Mouse (Mus musculus) MEL (cell line): ENCODE measurements around the gene Spns2. TPM values are rescaled to one million over a fixed set of nuclear protein-coding genes. Genes with fewer than 3 reads are reported as not detected.

Source experiments
- DNase-seq: peaks from one replicate; pipeline ENCODE4 v3.0.0; 2011; ENCODE audit warnings: low read depth, low spot score
- H3K27ac ChIP-seq: 2 replicates; pipeline ENCODE4 v1.5.1; 2012; ENCODE audit warnings: low read depth, mild to moderate bottlenecking, control low read depth, low read length, moderate library complexity; ENCODE audit not compliant: control insufficient read depth
- H3K27me3 ChIP-seq, 2 experiments: fragments of 150-350 bp in 1 of 2; sonication (generic) in 1 of 2; 2 replicates each; pipeline ENCODE4 v1.6.1; 2012; ENCODE audit warnings: low read length in 2 of 2, mild to moderate bottlenecking in 2 of 2, improper control_type of control experiment in 1 of 2, moderate library complexity in 1 of 2; ENCODE audit not compliant: insufficient read depth in 2 of 2, control insufficient read depth in 1 of 2
- H3K36me3 ChIP-seq, 2 experiments: 2 replicates each; pipeline ENCODE4 v1.6.1; 2012 to 2014; ENCODE audit warnings: low read length in 2 of 2, improper control_type of control experiment in 1 of 2, inconsistent platforms in 1 of 2, mild to moderate bottlenecking in 1 of 2; ENCODE audit not compliant: insufficient read depth in 2 of 2, control insufficient read depth in 1 of 2
- H3K4me1 ChIP-seq, 2 experiments: fragments of 150-350 bp in 1 of 2; sonication (generic) in 1 of 2; 2 replicates each; pipeline ENCODE4 v1.6.1; 2012; ENCODE audit warnings: low read length in 2 of 2, improper control_type of control experiment in 1 of 2, mild to moderate bottlenecking in 1 of 2; ENCODE audit not compliant: insufficient read depth in 2 of 2, control insufficient read depth in 1 of 2
- H3K4me3 ChIP-seq, 2 experiments: fragments of 150-350 bp in 1 of 2; sonication (generic) in 1 of 2; 2 replicates each; pipeline ENCODE4 v1.5.1; 2012; ENCODE audit warnings: low read depth in 2 of 2, low read length in 2 of 2, mild to moderate bottlenecking in 2 of 2, moderate library complexity in 2 of 2, control low read depth in 1 of 2, improper control_type of control experiment in 1 of 2; ENCODE audit not compliant: control insufficient read depth in 1 of 2, insufficient read depth in 1 of 2
- H3K79me2 ChIP-seq: 2 replicates; pipeline ENCODE4 v1.6.1; 2012; ENCODE audit warnings: mild to moderate bottlenecking, low read length, moderate library complexity; ENCODE audit not compliant: control insufficient read depth, poor library complexity, insufficient read depth
- H3K9ac ChIP-seq: 2 replicates; pipeline ENCODE4 v1.6.1; 2012; ENCODE audit warnings: low read depth, mild to moderate bottlenecking, control low read depth, low read length, moderate library complexity; ENCODE audit not compliant: control insufficient read depth, poor library complexity, severe bottlenecking
- H3K9me3 ChIP-seq: fragments of 150-350 bp; sonication (generic); replicated peaks from 2 replicates; pipeline ENCODE4 v1.6.1; 2012; ENCODE audit warnings: mild to moderate bottlenecking, low read length, improper control_type of control experiment, moderate library complexity; ENCODE audit not compliant: insufficient read depth
- BHLHE40 ChIP-seq: IDR thresholded peaks from 2 replicates; pipeline ENCODE4 v1.6.1; 2012; ENCODE audit warnings: low read depth, mild to moderate bottlenecking, inconsistent platforms, low read length, improper control_type of control experiment, borderline replicate concordance
- EP300 ChIP-seq, 2 experiments: IDR thresholded peaks; 2 replicates each; pipeline ENCODE4 v1.6.1; 2011; ENCODE audit warnings: improper control_type of control experiment in 2 of 2, low read length in 2 of 2, low read depth in 1 of 2, mild to moderate bottlenecking in 1 of 2
- GABPA ChIP-seq: IDR thresholded peaks from 2 replicates; pipeline ENCODE4 v1.6.1; 2012; ENCODE audit warnings: low read depth, mild to moderate bottlenecking, inconsistent platforms, low read length, improper control_type of control experiment, moderate library complexity
- JUND ChIP-seq: IDR thresholded peaks from 2 replicates; pipeline ENCODE4 v1.6.1; 2011; ENCODE audit warnings: low read depth, mild to moderate bottlenecking, improper control_type of control experiment, low read length
- KAT2A ChIP-seq: conservative IDR thresholded peaks from 2 replicates; pipeline ENCODE4 v1.6.1; 2012; ENCODE audit warnings: low read depth, low read length, improper control_type of control experiment, inconsistent platforms
- MAX ChIP-seq: IDR thresholded peaks from 2 replicates; pipeline ENCODE4 v1.6.1; 2011; ENCODE audit warnings: low read length, improper control_type of control experiment
- MAZ ChIP-seq: IDR thresholded peaks from 2 replicates; pipeline ENCODE4 v1.6.1; 2012; ENCODE audit warnings: low read depth, mild to moderate bottlenecking, inconsistent platforms, low read length, improper control_type of control experiment
- MYC ChIP-seq: IDR thresholded peaks from 2 replicates; pipeline ENCODE4 v1.6.1; 2011; ENCODE audit warnings: low read depth, mild to moderate bottlenecking, low read length, improper control_type of control experiment, moderate library complexity
- NELFE ChIP-seq: IDR thresholded peaks from 2 replicates; pipeline ENCODE4 v1.6.1; 2011; ENCODE audit warnings: low read depth, low read length, improper control_type of control experiment
- NRF1 ChIP-seq: IDR thresholded peaks from 2 replicates; pipeline ENCODE4 v1.6.1; 2014; ENCODE audit warnings: low read depth, mild to moderate bottlenecking, inconsistent platforms, low read length, improper control_type of control experiment, moderate library complexity; ENCODE audit not compliant: poor library complexity, insufficient read depth, severe bottlenecking
- POLR2AphosphoS5 ChIP-seq: IDR thresholded peaks from 2 replicates; pipeline ENCODE4 v1.6.1; 2012; ENCODE audit warnings: low read depth, borderline replicate concordance, mild to moderate bottlenecking, inconsistent platforms, low read length, moderate library complexity, mixed read lengths
- RAD21 ChIP-seq: IDR thresholded peaks from 2 replicates; pipeline ENCODE4 v1.6.1; 2011; ENCODE audit warnings: mild to moderate bottlenecking, low read depth, low read length, improper control_type of control experiment
- SMC3 ChIP-seq: IDR thresholded peaks from 2 replicates; pipeline ENCODE4 v1.6.1; 2011; ENCODE audit warnings: low read depth, low read length, improper control_type of control experiment
- TCF12 ChIP-seq: IDR thresholded peaks from 2 replicates; pipeline ENCODE4 v1.6.1; 2014; ENCODE audit warnings: low read depth, mild to moderate bottlenecking, inconsistent platforms, low read length, improper control_type of control experiment, moderate library complexity
- ZC3H11A ChIP-seq: IDR thresholded peaks from 2 replicates; pipeline ENCODE4 v1.6.1; 2012; ENCODE audit warnings: low read depth, mild to moderate bottlenecking, inconsistent platforms, low read length, improper control_type of control experiment
- ZKSCAN1 ChIP-seq: IDR thresholded peaks from 2 replicates; pipeline ENCODE4 v1.6.1; 2012; ENCODE audit warnings: low read depth, mild to moderate bottlenecking, inconsistent platforms, low read length, improper control_type of control experiment, moderate library complexity
- ZNF384 ChIP-seq: IDR thresholded peaks from 2 replicates; pipeline ENCODE4 v1.6.1; 2012; ENCODE audit warnings: low read depth, mild to moderate bottlenecking, inconsistent platforms, low read length, improper control_type of control experiment
- polyA plus RNA-seq, 2 experiments: library from polyadenylated mRNA; stranded (reverse) in 1 of 2; unstranded in 1 of 2; fragments of >175 nt in 1 of 2; fragments of >200 nt in 1 of 2; gene quantifications; 2 replicates each; pipeline versions ENCODE4 v1.2.1 to v1.2.4; 2012; ENCODE audit warnings: low replicate concordance in 2 of 2, low read depth in 1 of 2; ENCODE audit not compliant: insufficient read length in 2 of 2, insufficient read depth in 1 of 2, missing spikeins in 1 of 2
- total RNA-seq: library from RNA; depleted of rRNA; stranded (reverse); fragments of 300-350 nt; gene quantifications from 2 replicates; pipeline ENCODE4 v1.2.3, GENCODE M21; 2012; rRNA removed

The Spns2 gene
- total and polyA plus RNA-seq, 3 experiments: 0.58 to 3.0 TPM; not detected in 1

GRCm38 (mm10) chr11:72402969-72403368 is 86.7 kb downstream of the Spns2 start:
- no peak for TF ChIP-seq MYC
- TF ChIP-seq GABPA: no peak
- TF ChIP-seq JUND: no peak
- TF ChIP-seq MAZ: no peak
- Histone ChIP-seq H3K36me3 (peaks cover 0 to 10% of the 10 kb centered on the region in 2 experiments; a peak in 2 of 4 replicates), H3K4me3 (no peak overlapping the region), H3K27ac (no peak overlapping the region), H3K79me2 (no peaks in the 10 kb centered on the region), H3K4me1 (peaks cover 5 to 13% of the 10 kb centered on the region in 2 experiments; a peak in 3 of 4 replicates), H3K27me3 (no peaks in the 10 kb centered on the region), H3K9ac (no peak overlapping the region), H3K9me3 (no peaks in the 10 kb centered on the region)
- DNase-seq: no peak

DNA sequence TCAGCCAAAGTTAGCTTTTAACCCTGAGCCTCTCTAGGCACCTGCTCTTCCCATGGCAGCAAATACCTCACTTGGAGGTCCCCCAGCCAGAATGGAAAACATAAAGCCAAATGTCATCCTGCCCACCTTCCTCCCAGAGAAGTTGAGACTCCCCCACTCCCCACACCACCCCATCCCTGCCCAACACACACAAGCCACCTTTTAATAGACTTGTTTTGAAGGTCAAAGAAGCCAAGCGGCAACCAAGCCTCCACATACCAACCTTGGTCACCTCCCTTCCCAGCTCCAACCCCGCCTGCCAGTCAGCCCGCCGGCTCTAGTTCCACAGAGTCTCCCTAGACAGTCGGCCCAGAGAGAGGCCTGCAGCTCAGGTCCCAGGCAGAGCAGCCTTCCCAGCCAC is 87.7 kb downstream of the Spns2 start:
- H3K4me1 ChIP-seq: peaks cover 0 to 3% of the 10 kb centered on the region in 2 experiments; a peak in 2 of 4 replicates
- DNase-seq: no peak
- H3K27ac ChIP-seq: no peak overlapping the region
- peaks cover 0 to 2% of the 10 kb centered on the region in 2 experiments; a peak in 1 of 4 replicates for H3K36me3 ChIP-seq
- H3K79me2 ChIP-seq: no peaks in the 10 kb centered on the region
- H3K27me3 ChIP-seq: no peaks in the 10 kb centered on the region
- H3K9ac ChIP-seq: no peak overlapping the region
- no peaks in the 10 kb centered on the region for H3K9me3 ChIP-seq
- TF ChIP-seq POLR2AphosphoS5 (no peak), NRF1 (no peak), BHLHE40 (no peak), SMC3 (no peak), JUND (no peak), EP300 (IDR thresholded peaks at IDR 0.05; ENCODE audit: low read depth in 1 of 2, low read length in 2 of 2) (no peak), ZC3H11A (no peak), MAX (no peak), RAD21 (no peak), TCF12 (no peak), ZKSCAN1 (no peak), MYC (no peak), KAT2A (no peak), NELFE (no peak), ZNF384 (no peak)
- no peak overlapping the region for H3K4me3 ChIP-seq

Other genes with a start within 250 kb of the Spns2 start
- gene Slc13a5, start 222.7 kb downstream of the Spns2 start, total RNA-seq: not detected in 2 replicates
- gene Slc13a5, start 222.7 kb downstream of the Spns2 start, polyA plus RNA-seq: not detected
- gene Xaf1, start 188.3 kb downstream of the Spns2 start, total RNA-seq: 0.56 and 1.0 TPM in 2 replicates
- 1 to 10 TPM in 1 of 2 experiments, not detected in 1; 1.8 TPM for gene Xaf1, start 188.3 kb downstream of the Spns2 start, polyA plus RNA-seq
- not detected in 2 replicates for gene Fbxo39, start 175.5 kb downstream of the Spns2 start, total RNA-seq
- gene Fbxo39, start 175.5 kb downstream of the Spns2 start, polyA plus RNA-seq: not detected
- not detected in 2 replicates for gene Tekt1, start 127.5 kb downstream of the Spns2 start, total RNA-seq
- not detected for gene Tekt1, start 127.5 kb downstream of the Spns2 start, polyA plus RNA-seq
- gene Smtnl2, start 78.2 kb downstream of the Spns2 start, total RNA-seq: 10.9 and 11.1 TPM in 2 replicates
- gene Smtnl2, start 78.2 kb downstream of the Spns2 start, polyA plus RNA-seq: 10 to 100 TPM in 1 of 2 experiments, not detected in 1; 10.2 TPM
- gene Ggt6, start 54.4 kb downstream of the Spns2 start, total RNA-seq: not detected in 2 replicates
- gene Ggt6, start 54.4 kb downstream of the Spns2 start, polyA plus RNA-seq: under 1 TPM in 1 of 2 experiments, not detected in 1; 0.04 TPM
- 328 and 344 TPM in 2 replicates for gene Mybbp1a, start 48.5 kb downstream of the Spns2 start, total RNA-seq
- gene Mybbp1a, start 48.5 kb downstream of the Spns2 start, polyA plus RNA-seq: 1,000 to 10,000 TPM in 1 of 2 experiments, 100 to 1,000 TPM in 1; 602 to 3,394 TPM
- 5.2 and 10.6 TPM in 2 replicates for gene Spns3, start 60.6 kb upstream of the Spns2 start, total RNA-seq
- 10 to 100 TPM in 1 of 2 experiments, not detected in 1; 12.7 TPM for gene Spns3, start 60.6 kb upstream of the Spns2 start, polyA plus RNA-seq
- 26.6 and 29.2 TPM in 2 replicates for gene Ube2g1, start 117.4 kb upstream of the Spns2 start, total RNA-seq
- 10 to 100 TPM; 38.0 to 38.1 TPM for gene Ube2g1, start 117.4 kb upstream of the Spns2 start, polyA plus RNA-seq
- 148 and 175 TPM in 2 replicates for gene Ankfy1, start 200.1 kb upstream of the Spns2 start, total RNA-seq
- gene Ankfy1, start 200.1 kb upstream of the Spns2 start, polyA plus RNA-seq: 100 to 1,000 TPM in 1 of 2 experiments, 10 to 100 TPM in 1; 60.6 to 153 TPM